In genomic region chr16:17758902-17759301, GRCm38 (mm10) we compare ENCODE assay signal across 8 mouse cellular contexts. TPM values are rescaled to one million over a fixed set of nuclear protein-coding genes. Genes with fewer than 3 reads are reported as not detected.
A peak's percentile ranks its signal among the peaks of the same experiment; 100 is the strongest.
DNase-seq lines count a peak whose midpoint lies in the region; ATAC-seq lines count a peak whose summit lies in the region.

No protein-coding gene starts in this region.

- 47% methylated on average over 9 of the region's 9 CpGs for whole genome bisulfite sequencing in embryonic facial prominence, embryonic 14.5 days

- H3K9me3 ChIP-seq in erythroblast, embryonic 14.5 days (ENCODE audit: control insufficient read depth, low read length), result peaks cover 4% of the 10 kb centered on the region; the same call in 1 of the 2 replicates
- no peaks in the 10 kb centered on the region for H3K9me3 ChIP-seq in embryonic facial prominence, embryonic 14.5 days (ENCODE audit: control insufficient read depth, low read length)

- peaks cover 37% of the 10 kb centered on the region for H3K27me3 ChIP-seq in erythroblast, embryonic 14.5 days (ENCODE audit: control insufficient read depth)
- H3K27me3 ChIP-seq in embryonic facial prominence, embryonic 14.5 days (replicated peaks; ENCODE audit: control insufficient read depth, insufficient read depth, low read length), result no peaks in the 10 kb centered on the region

- peak overlapping the region; percentile 65 for H3K4me3 ChIP-seq in erythroblast, embryonic 14.5 days (replicated peaks)
- peak overlapping the region; percentile 86 for H3K4me3 ChIP-seq in embryonic facial prominence, embryonic 14.5 days (ENCODE audit: low read depth, low read length)

- no peaks in the 10 kb centered on the region; the same call in 1 of the 2 replicates for H3K36me3 ChIP-seq in erythroblast, embryonic 14.5 days (ENCODE audit: control insufficient read depth)
- H3K36me3 ChIP-seq in embryonic facial prominence, embryonic 14.5 days (ENCODE audit: control insufficient read depth, insufficient read depth, low read length), result 0 out of 2 replicates have a peak, but pooled peaks cover 13% of the 10 kb centered on the region

- H3K4me2 ChIP-seq in embryonic facial prominence, embryonic 14.5 days (ENCODE audit: low read depth, low read length), result peak overlapping the region; percentile 82

- no peak for DNase-seq in embryonic facial prominence, embryonic 14.5 days (ENCODE audit: low spot score)
- DNase-seq in kidney, adult 18-20 months, result peak; percentile 45
- no peak for DNase-seq in adrenal gland, adult 18-20 months (ENCODE audit: low spot score in 2 of 2)
- DNase-seq in Muller cell, postnatal 12 days (ENCODE audit: inconsistent ontology term), result no peak
- no peak for DNase-seq in layer of hippocampus, postnatal 14 days (ENCODE audit: low spot score in 2 of 2)

- peaks cover 39% of the 10 kb centered on the region for H3K4me1 ChIP-seq in erythroblast, embryonic 14.5 days (ENCODE audit: control insufficient read depth)
- H3K4me1 ChIP-seq in embryonic facial prominence, embryonic 14.5 days (ENCODE audit: control insufficient read depth, insufficient read depth, low read length), result peaks cover 25% of the 10 kb centered on the region

- no peak overlapping the region for H3K27ac ChIP-seq in embryonic facial prominence, embryonic 14.5 days (replicated peaks; ENCODE audit: low read depth, low read length)

- ATAC-seq in erythroblast, adult 5-6 weeks (replicated peaks; ENCODE audit: low FRiP score, poor library complexity, severe bottlenecking), result no peak
- peak; percentile 7; the same call in 1 of the 2 replicates for ATAC-seq in embryonic facial prominence, embryonic 14.5 days (ENCODE audit: low read depth)
- peak; percentile 6; the same call in 1 of the 2 replicates for ATAC-seq in megakaryocyte progenitor cell, adult 5-6 weeks (replicated peaks; ENCODE audit: poor library complexity)

- H3K9ac ChIP-seq in embryonic facial prominence, embryonic 14.5 days (ENCODE audit: low read depth, low read length), result peak overlapping the region; percentile 95

RNA-seq across cellular contexts. Expression of gene Klhl22, which starts 0.5 kb away (rescaled TPM):
- polyA plus RNA-seq in erythroblast, embryonic 14.5 days (2012), result 0.22 and 1.5 TPM in 2 replicates
- total RNA-seq in erythroblast, adult 5-6 weeks (2015; ENCODE audit: low replicate concordance), result 2.1 and 2.5 TPM in 2 replicates
- total RNA-seq in erythroblast, adult 5-6 weeks (2017; ENCODE audit: low replicate concordance), result 4.3 and 9.0 TPM in 2 replicates
- 77.1 and 90.9 TPM in 2 replicates for polyA plus RNA-seq in embryonic facial prominence, embryonic 14.5 days (2014; fragmentation: Nextera tagmentation; extraction: Ambion mirVana)
- 7.5 and 10.6 TPM in 2 replicates for total RNA-seq in megakaryocyte progenitor cell, adult 5-6 weeks (2015)
- 12.8 and 34.6 TPM in 2 replicates for total RNA-seq in megakaryocyte progenitor cell, adult 5-6 weeks (2017)
- total RNA-seq in adrenal gland, adult 18-20 months (2021), result 10 to 100 TPM; 29.8 to 38.3 TPM
- 100 to 1,000 TPM in 1 of 2 experiments, 10 to 100 TPM in 1; 91.8 to 108 TPM for total RNA-seq in layer of hippocampus, postnatal 14 days (2021)

RNA-seq across cellular contexts. Expression of gene Med15, which starts 26.2 kb away (rescaled TPM):
- polyA plus RNA-seq in erythroblast, embryonic 14.5 days (2012), result 7.7 and 8.2 TPM in 2 replicates
- total RNA-seq in erythroblast, adult 5-6 weeks (2015; ENCODE audit: low replicate concordance), result 15.5 and 30.0 TPM in 2 replicates
- total RNA-seq in erythroblast, adult 5-6 weeks (2017; ENCODE audit: low replicate concordance), result 16.7 and 20.7 TPM in 2 replicates
- polyA plus RNA-seq in embryonic facial prominence, embryonic 14.5 days (2014; fragmentation: Nextera tagmentation; extraction: Ambion mirVana), result 35.2 and 36.1 TPM in 2 replicates
- 42.7 and 43.0 TPM in 2 replicates for total RNA-seq in megakaryocyte progenitor cell, adult 5-6 weeks (2015)
- 15.5 and 26.5 TPM in 2 replicates for total RNA-seq in megakaryocyte progenitor cell, adult 5-6 weeks (2017)
- total RNA-seq in adrenal gland, adult 18-20 months (2021), result 10 to 100 TPM; 57.1 to 58.2 TPM
- 10 to 100 TPM; 65.4 to 80.2 TPM for total RNA-seq in layer of hippocampus, postnatal 14 days (2021)

RNA-seq across cellular contexts. Expression of gene Scarf2, which starts 38.2 kb away (rescaled TPM):
- polyA plus RNA-seq in erythroblast, embryonic 14.5 days (2012), result 0.03 TPM in 1 of 2 replicates, not detected in the other
- not detected in 2 replicates for total RNA-seq in erythroblast, adult 5-6 weeks (2015; ENCODE audit: low replicate concordance)
- total RNA-seq in erythroblast, adult 5-6 weeks (2017; ENCODE audit: low replicate concordance), result not detected in 2 replicates
- 34.5 and 35.8 TPM in 2 replicates for polyA plus RNA-seq in embryonic facial prominence, embryonic 14.5 days (2014; fragmentation: Nextera tagmentation; extraction: Ambion mirVana)
- 0.10 TPM in 1 of 2 replicates, not detected in the other for total RNA-seq in megakaryocyte progenitor cell, adult 5-6 weeks (2015)
- total RNA-seq in megakaryocyte progenitor cell, adult 5-6 weeks (2017), result 0.07 TPM in 1 of 2 replicates, not detected in the other
- 10 to 100 TPM in 1 of 2 experiments, 1 to 10 TPM in 1; 9.5 to 11.7 TPM for total RNA-seq in adrenal gland, adult 18-20 months (2021)
- 1 to 10 TPM; 3.9 TPM for total RNA-seq in layer of hippocampus, postnatal 14 days (2021)

Comparison
In these comparisons a context has a peak if more than half of its experiments do, and no peak if none do; other contexts are left out.
1. RNA of gene Scarf2, which starts 38.2 kb away (total RNA-seq): 9.5 to 11.7 TPM in adrenal gland, adult 18-20 months and 3.9 TPM in layer of hippocampus, postnatal 14 days; 0.07 to 0.10 TPM in megakaryocyte progenitor cell, adult 5-6 weeks and not detected in erythroblast, adult 5-6 weeks; every median in the first group is over 4 times any median in the second.